Mouse (Mus musculus): ENCODE data around the gene Stat3. TPM values are rescaled to one million over a fixed set of nuclear protein-coding genes. Genes with fewer than 3 reads are reported as not detected.

Stat3 gene
- total and polyA plus RNA-seq, 3 experiments = 35.9 to 69.2 (median 51.1) TPM

DNA sequence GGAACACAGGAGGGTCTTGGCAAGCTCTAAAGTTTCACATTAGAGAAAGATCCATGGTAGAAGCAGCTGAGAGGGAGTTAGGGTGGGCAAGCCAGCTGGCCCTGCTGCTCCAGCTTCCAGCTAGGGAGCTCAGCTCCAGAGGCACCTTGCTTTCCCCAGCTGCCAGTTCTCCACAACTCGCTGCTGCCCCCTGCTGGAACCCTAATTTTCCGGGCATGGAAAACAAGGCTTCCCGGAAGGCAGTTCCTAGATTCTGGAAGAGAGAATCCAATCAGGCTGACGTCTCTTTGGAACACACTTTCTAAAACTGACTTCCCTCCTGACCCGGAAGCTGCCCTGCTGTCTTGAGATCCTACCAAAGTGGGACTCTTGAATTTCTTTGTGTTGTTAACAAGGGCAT, 17.9 kb upstream of the Stat3 start:
- Histone ChIP-seq H3K9ac (ENCODE audit: insufficient read depth, low read depth) (no peak overlapping the region), H3K4me2 (ENCODE audit: insufficient read depth, low read depth, poor library complexity, severe bottlenecking) (no peak overlapping the region), H3K9me3 (replicated peaks; ENCODE audit: low read length) (no peaks in the 10 kb centered on the region), H3K4me3 (replicated peaks in 1 of 3; ENCODE audit: low read depth in 2 of 3, low read length in 2 of 3, poor library complexity in 1 of 3) (no peak overlapping the region), H3K36me3 (replicated peaks in 1 of 2; ENCODE audit: control insufficient read depth in 1 of 2, insufficient read depth in 1 of 2, low read length in 1 of 2) (no peaks in the 10 kb centered on the region), H3K79me2 (replicated peaks; ENCODE audit: control insufficient read depth, extremely low read depth, insufficient read depth, poor library complexity, severe bottlenecking) (no peaks in the 10 kb centered on the region), H3K27ac (ENCODE audit: insufficient read depth, low read depth) (no peak overlapping the region), H3K4me1 (ENCODE audit: control insufficient read depth in 1 of 2, insufficient read depth in 2 of 2) (peaks cover 5 to 35% of the 10 kb centered on the region in 2 experiments), H3K27me3 (replicated peaks) (peaks cover 2% of the 10 kb centered on the region)
- peak; percentile 65 for DNase-seq (ENCODE audit: extremely low read depth)
- in situ Hi-C loops (cut with MboI; ENCODE audit: low pct_ligation_motif_present, low pct_unique_long_range_greater_than_20kb, low sequenced_read_pairs) = loop anchor here (5.0 to 10.0 kb wide), 2 partner anchors 65 to 192 kb away; partner anchors contain the start of gene Hcrt
- dilution Hi-C loops (cut with MboI; ENCODE audit: extremely low pct_ligation_motif_present, extremely low pct_unique_long_range_greater_than_20kb, low sequenced_read_pairs) = no loop called here
- TF ChIP-seq MYC (IDR thresholded peaks at IDR 0.05; ENCODE audit: low read depth, low read length) (no peak), E2F4 (IDR thresholded peaks at IDR 0.05; ENCODE audit: insufficient replicate concordance, low read depth, low read length) (no peak), ELF1 (IDR thresholded peaks at IDR 0.05; ENCODE audit: low read depth, low read length) (peak; percentile 74), KAT2A (IDR thresholded peaks at IDR 0.05; ENCODE audit: insufficient replicate concordance, low read length) (no peak), ETS1 (conservative IDR thresholded peaks at IDR 0.05; ENCODE audit: low read depth, low read length) (no peak), PAX5 (IDR thresholded peaks at IDR 0.05; ENCODE audit: low read length) (no peak), ZNF384 (IDR thresholded peaks at IDR 0.05; ENCODE audit: low read depth, low read length) (peak; percentile 41; the same call in 1 of the 2 replicates), RAD21 (IDR thresholded peaks at IDR 0.05; ENCODE audit: low read depth, low read length) (peak; percentile 95), ZMIZ1 (IDR thresholded peaks at IDR 0.05; ENCODE audit: low read depth, low read length) (no peak), MEF2A (IDR thresholded peaks at IDR 0.05; ENCODE audit: borderline replicate concordance, low read depth, low read length) (no peak), SMC3 (IDR thresholded peaks at IDR 0.05; ENCODE audit: low read depth, low read length) (peak; percentile 99), UBTF (IDR thresholded peaks at IDR 0.05; ENCODE audit: low read depth, low read length) (no peak), RCOR1 (conservative IDR thresholded peaks at IDR 0.05; ENCODE audit: low read depth, low read length) (no peak), CHD2 (IDR thresholded peaks at IDR 0.05; ENCODE audit: low read length) (no peak), GABPA (IDR thresholded peaks at IDR 0.05; ENCODE audit: insufficient replicate concordance, low read depth, low read length) (no peak), ZKSCAN1 (IDR thresholded peaks at IDR 0.05; ENCODE audit: borderline replicate concordance, low read depth, low read length) (no peak), MAX (IDR thresholded peaks at IDR 0.05; ENCODE audit: low read length) (no peak), CHD1 (IDR thresholded peaks at IDR 0.05; ENCODE audit: low read depth, low read length) (no peak), MXI1 (IDR thresholded peaks at IDR 0.05; ENCODE audit: low read depth, low read length) (no peak), EP300 (IDR thresholded peaks at IDR 0.05; ENCODE audit: low read length) (no peak), MAFK (IDR thresholded peaks at IDR 0.05; ENCODE audit: insufficient replicate concordance, low read length) (no peak), MAZ (IDR thresholded peaks at IDR 0.05; ENCODE audit: low read depth, low read length) (no peak), JUN (IDR thresholded peaks at IDR 0.05; ENCODE audit: insufficient read depth, low read depth, low read length) (no peak), NRF1 (IDR thresholded peaks at IDR 0.05; ENCODE audit: low read depth, low read length) (no peak), JUND (conservative IDR thresholded peaks at IDR 0.05; ENCODE audit: low read depth, low read length) (no peak), ZC3H11A (IDR thresholded peaks at IDR 0.05; ENCODE audit: low read depth, low read length) (peak; percentile 90), HCFC1 (IDR thresholded peaks at IDR 0.05; ENCODE audit: low read depth, low read length) (0 out of 2 replicates have a peak, but pooled peaks have one; percentile 14), TBP (conservative IDR thresholded peaks at IDR 0.05; ENCODE audit: low read depth, low read length) (no peak), USF2 (conservative IDR thresholded peaks at IDR 0.05; ENCODE audit: low read depth, low read length) (no peak), CTCF (conservative IDR thresholded peaks at IDR 0.05 in 1 of 2, IDR thresholded peaks at IDR 0.05 in 1 of 2; ENCODE audit: low read depth in 2 of 2, low read length in 2 of 2) (peak; percentile 83 to 97), TCF12 (IDR thresholded peaks at IDR 0.05; ENCODE audit: low read depth, low read length) (no peak), POLR2AphosphoS2 (IDR thresholded peaks at IDR 0.05; ENCODE audit: low read depth, low read length) (no peak), IRF4 (IDR thresholded peaks at IDR 0.05; ENCODE audit: low read depth, low read length) (peak; percentile 40; the same call in 1 of the 2 replicates), POLR2A (IDR thresholded peaks at IDR 0.05; ENCODE audit: low read depth, low read length) (no peak), SIN3A (IDR thresholded peaks at IDR 0.05; ENCODE audit: low read length) (no peak), BHLHE40 (IDR thresholded peaks at IDR 0.05; ENCODE audit: low read depth, low read length) (no peak), NELFE (IDR thresholded peaks at IDR 0.05; ENCODE audit: low read depth, low read length) (peak; percentile 65; the same call in 1 of the 2 replicates)

Measured in CH12.LX (cell line).